ENCODE assay signal across 18 mouse cellular contexts in the genomic region with DNA sequence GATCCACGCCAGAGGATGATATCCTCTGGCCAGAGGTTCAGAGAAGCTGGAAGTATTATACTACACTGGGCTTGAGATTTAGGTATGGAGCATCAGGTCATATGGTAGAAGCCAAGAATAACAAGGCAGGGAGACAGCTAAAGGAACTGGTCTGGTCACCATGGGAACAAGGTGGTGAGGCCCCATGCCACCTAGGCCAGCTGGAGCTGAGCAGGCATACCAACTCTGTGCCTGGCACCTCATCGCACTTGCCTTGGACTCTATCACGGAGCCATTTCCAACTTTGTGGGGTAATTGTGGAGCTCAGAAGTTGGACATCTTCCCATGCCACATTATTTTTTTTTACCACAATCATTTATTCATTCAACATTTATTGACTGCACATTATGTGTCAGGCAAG. TPM values are rescaled to one million over a fixed set of nuclear protein-coding genes. Genes with fewer than 3 reads are reported as not detected.
DNase-seq lines count a peak whose midpoint lies in the region; ATAC-seq lines count a peak whose summit lies in the region.
"Had no signal": no experiment of that assay in that cellular context is flagged by ENCODE, and none has a peak within 500 bp of the region (broad histone marks: within the 10 kb centered on the region; RNA-seq: fewer than 3 reads in every experiment).

No protein-coding gene starts in this region.

- peaks cover 96% of the 10 kb centered on the region for H3K4me1 ChIP-seq in forebrain, embryonic 14.5 days (ENCODE audit: control insufficient read depth, insufficient read depth, low read length)
- H3K4me1 ChIP-seq in hindbrain, embryonic 16.5 days (ENCODE audit: control insufficient read depth, insufficient read depth, low read depth, low read length), result peaks cover 80% of the 10 kb centered on the region
- peaks cover 71% of the 10 kb centered on the region for H3K4me1 ChIP-seq in neural tube, embryonic 14.5 days (ENCODE audit: control insufficient read depth, insufficient read depth, low read length)

- peak overlapping the region; percentile 100 for H3K27ac ChIP-seq in forebrain, embryonic 14.5 days (ENCODE audit: low read depth, low read length)
- peak overlapping the region; percentile 87 for H3K27ac ChIP-seq in hindbrain, embryonic 16.5 days (ENCODE audit: low read depth, low read length)
- H3K27ac ChIP-seq in neural tube, embryonic 14.5 days (ENCODE audit: low read depth, low read length), result peak overlapping the region; percentile 98
- H3K27ac ChIP-seq: gastrocnemius, adult 2 months; heart, embryonic 13.5 days had no signal

- ATAC-seq in forebrain, embryonic 14.5 days, result no peak
- ATAC-seq in hindbrain, embryonic 16.5 days, result no peak
- ATAC-seq in neural tube, embryonic 14.5 days (ENCODE audit: low read depth), result no peak

- 52% methylated on average over 3 of the region's 3 CpGs for WGBS in forebrain, embryonic 14.5 days
- WGBS in hindbrain, embryonic 16.5 days, result 54% methylated on average over 3 of the region's 3 CpGs
- 71% methylated on average over 3 of the region's 3 CpGs for WGBS in neural tube, embryonic 14.5 days

- peaks cover 51% of the 10 kb centered on the region for H3K36me3 ChIP-seq in forebrain, embryonic 14.5 days (ENCODE audit: control insufficient read depth, insufficient read depth, low read length)
- no peaks in the 10 kb centered on the region for H3K36me3 ChIP-seq in hindbrain, embryonic 16.5 days (ENCODE audit: control insufficient read depth, insufficient read depth, low read length)
- peaks cover 8% of the 10 kb centered on the region for H3K36me3 ChIP-seq in neural tube, embryonic 14.5 days (ENCODE audit: control insufficient read depth, insufficient read depth, low read length)
- H3K36me3 ChIP-seq: heart, embryonic 13.5 days had no signal

- intact Hi-C loops in left cerebral cortex, postnatal 14 days (cut with DNase I), result no loop called here

- H3K27me3 ChIP-seq in forebrain, embryonic 14.5 days (replicated peaks; ENCODE audit: control insufficient read depth, insufficient read depth, low read length), result no peaks in the 10 kb centered on the region
- no peaks in the 10 kb centered on the region for H3K27me3 ChIP-seq in hindbrain, embryonic 16.5 days (replicated peaks; ENCODE audit: control insufficient read depth, insufficient read depth, low read length)
- H3K27me3 ChIP-seq in neural tube, embryonic 14.5 days (ENCODE audit: control insufficient read depth, insufficient read depth, low read length), result no peaks in the 10 kb centered on the region

- no peak overlapping the region for H3K4me3 ChIP-seq in forebrain, embryonic 14.5 days (ENCODE audit: low read depth, low read length)
- H3K4me3 ChIP-seq in hindbrain, embryonic 16.5 days (ENCODE audit: low read length), result no peak overlapping the region
- H3K4me3 ChIP-seq in neural tube, embryonic 14.5 days (ENCODE audit: low read depth, low read length), result no peak overlapping the region
- H3K4me3 ChIP-seq: erythroblast, embryonic 14.5 days; gastrocnemius, adult 2 months; heart, embryonic 13.5 days; myocyte had no signal

- peak; percentile 61 to 68 for DNase-seq in cerebellum, postnatal 10 days
- DNase-seq in cerebellum, adult 9-10 months, result no peak
- DNase-seq in forebrain, embryonic 14.5 days (ENCODE audit: low spot score), result no peak
- no peak for DNase-seq in layer of hippocampus, adult 9-10 months (ENCODE audit: low spot score)
- DNase-seq in adrenal gland, postnatal 10 days, result no peak
- DNase-seq in left cerebral cortex, postnatal 14 days (ENCODE audit: low spot score in 2 of 2), result no peak
- DNase-seq: adrenal gland, postnatal 25 days; B cell, adult 2 months; gastrocnemius, adult 2 months; kidney, adult 2 months; liver; lung, adult 2 months; thymus, postnatal 36 days had no signal

- H3K4me2 ChIP-seq in forebrain, embryonic 14.5 days (ENCODE audit: low read length), result peak overlapping the region; percentile 99; the same call in 1 of the 2 replicates
- H3K4me2 ChIP-seq in hindbrain, embryonic 16.5 days (ENCODE audit: low read length), result no peak overlapping the region
- no peak overlapping the region for H3K4me2 ChIP-seq in neural tube, embryonic 14.5 days (ENCODE audit: low read depth, low read length)
- H3K4me2 ChIP-seq: heart, embryonic 13.5 days had no signal

- H3K9me3 ChIP-seq in forebrain, embryonic 14.5 days (replicated peaks; ENCODE audit: control insufficient read depth, low read length), result no peaks in the 10 kb centered on the region
- no peaks in the 10 kb centered on the region for H3K9me3 ChIP-seq in hindbrain, embryonic 16.5 days (ENCODE audit: control insufficient read depth, low read length)
- no peaks in the 10 kb centered on the region for H3K9me3 ChIP-seq in neural tube, embryonic 14.5 days (ENCODE audit: control insufficient read depth, low read length)
- H3K9me3 ChIP-seq: heart, embryonic 13.5 days had no signal

- H3K9ac ChIP-seq in forebrain, embryonic 14.5 days (ENCODE audit: low read length), result peak overlapping the region; percentile 100; the same call in 1 of the 2 replicates
- H3K9ac ChIP-seq in hindbrain, embryonic 16.5 days (ENCODE audit: low read depth, low read length), result no peak overlapping the region
- no peak overlapping the region for H3K9ac ChIP-seq in neural tube, embryonic 14.5 days (replicated peaks; ENCODE audit: low read depth, low read length)
- H3K9ac ChIP-seq: heart, embryonic 13.5 days had no signal

RNA-seq across cellular contexts. Expression of a gene that starts 55.9 kb away (rescaled TPM):
- polyA plus RNA-seq in forebrain, embryonic 14.5 days (2014; fragmentation: Nextera tagmentation; extraction: Ambion mirVana), result 20.2 and 23.4 TPM in 2 replicates
- polyA plus RNA-seq in hindbrain, embryonic 16.5 days (2015; fragmentation: Nextera tagmentation; extraction: Ambion mirVana), result 24.2 and 26.4 TPM in 2 replicates
- polyA plus RNA-seq in neural tube, embryonic 14.5 days (2014; fragmentation: Nextera tagmentation; extraction: Ambion mirVana), result 23.0 and 30.5 TPM in 2 replicates
- total RNA-seq in adrenal gland, postnatal 10 days (2021), result 10 to 100 TPM; 78.9 to 83.1 TPM
- 10 to 100 TPM; 84.3 to 90.1 TPM for total RNA-seq in left cerebral cortex, postnatal 14 days (2021)

Comparison
In these comparisons a context has a peak if more than half of its experiments do, and no peak if none do; other contexts are left out.
1. DNase-seq: peak in cerebellum, postnatal 10 days (2 of 2); none in cerebellum, adult 9-10 months (single experiment), forebrain, embryonic 14.5 days (single experiment), layer of hippocampus, adult 9-10 months (single experiment), adrenal gland, postnatal 10 days (single experiment) and left cerebral cortex, postnatal 14 days (0 of 2).
2. Peak in every context shown above with its lines, with median percentiles within 50 percentile points of each other: H3K27ac ChIP-seq.